ENCODE assay signal across 8 mouse cellular contexts in the genomic region with DNA sequence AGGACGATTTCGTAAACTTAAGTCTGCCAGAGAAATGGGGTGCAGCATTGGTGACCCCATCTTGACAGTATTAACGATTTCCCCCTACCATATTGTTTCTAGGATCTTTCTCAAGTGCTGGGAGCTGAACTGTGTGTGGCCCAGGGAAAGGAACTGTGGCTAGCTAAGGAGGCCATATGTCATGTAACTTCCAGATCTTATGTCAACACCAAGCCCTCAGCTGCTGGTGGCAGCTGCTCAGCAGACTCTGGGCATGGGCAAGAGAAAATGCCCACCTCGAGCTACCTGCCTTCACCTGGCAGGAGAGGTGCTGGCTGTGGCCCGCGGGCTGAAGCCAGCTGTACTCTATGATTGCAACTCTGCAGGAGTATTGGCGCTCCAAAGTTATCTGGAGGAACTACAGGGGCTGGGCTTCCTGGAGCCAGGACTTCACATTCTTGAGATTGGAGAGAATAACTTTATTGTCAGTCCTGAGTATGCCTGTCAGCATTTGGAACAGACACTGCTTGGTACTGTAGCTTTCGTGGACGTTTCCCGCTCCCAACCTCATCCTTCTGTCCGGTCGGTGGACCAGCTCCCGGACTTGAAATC. TPM values are rescaled to one million over a fixed set of nuclear protein-coding genes. Genes with fewer than 3 reads are reported as not detected.
DNase-seq lines count a peak whose midpoint lies in the region; ATAC-seq lines count a peak whose summit lies in the region.

No protein-coding gene starts in this region.

- peak overlapping the region; percentile 91 for H3K27ac ChIP-seq in heart, embryonic 15.5 days
- H3K27ac ChIP-seq in macrophage: peak overlapping the region; percentile 82; the same call in 1 of the 2 replicates

- peak overlapping the region; percentile 62 for H3K4me3 ChIP-seq in heart, embryonic 15.5 days
- H3K4me3 ChIP-seq in macrophage (ENCODE audit: inconsistent target): peak overlapping the region; percentile 82

- no peaks in the 10 kb centered on the region for H3K27me3 ChIP-seq in heart, embryonic 15.5 days

- no peak for ATAC-seq in heart, embryonic 15.5 days (replicated peaks; ENCODE audit: insufficient number of reproducible peaks, insufficient read depth, low FRiP score, low read depth)

- H3K4me1 ChIP-seq in heart, embryonic 15.5 days (replicated peaks): peaks cover 34% of the 10 kb centered on the region

- WGBS in heart, embryonic 15.5 days: 54% methylated on average over 13 of the region's 13 CpGs
- WGBS in macrophage (ENCODE audit: missing documents): 80% methylated on average over 13 of the region's 13 CpGs

- DNase-seq in heart, adult 11 months: peak; percentile 93
- no peak for DNase-seq in heart, adult 9 months (ENCODE audit: low spot score in 2 of 2)
- DNase-seq in ES-CJ7 (ENCODE audit: low read depth, low spot score): peak; percentile 17
- no peak for DNase-seq in gastrocnemius, postnatal 4 days (ENCODE audit: low spot score in 2 of 2)
- DNase-seq in adrenal gland, postnatal 14 days: no peak
- DNase-seq in kidney, adult 11 months: no peak

- peak overlapping the region; percentile 69; the same call in 1 of the 2 replicates for H3K9ac ChIP-seq in heart, embryonic 15.5 days

- no peaks in the 10 kb centered on the region for H3K79me2 ChIP-seq in macrophage (ENCODE audit: inconsistent target)

- no peaks in the 10 kb centered on the region for H3K9me3 ChIP-seq in heart, embryonic 15.5 days (replicated peaks)

- no peaks in the 10 kb centered on the region for H3K36me3 ChIP-seq in heart, embryonic 15.5 days
- H3K36me3 ChIP-seq in macrophage (ENCODE audit: inconsistent target): no peaks in the 10 kb centered on the region

- peak overlapping the region; percentile 78 for H3K4me2 ChIP-seq in heart, embryonic 15.5 days

RNA-seq across cellular contexts. Expression of a gene that starts 6.4 kb away (rescaled TPM):
- polyA plus RNA-seq in heart, embryonic 15.5 days (2015; fragmentation: Nextera tagmentation; extraction: Ambion mirVana): 10.7 and 11.9 TPM in 2 replicates
- 1 to 10 TPM in 14 of 26 experiments, under 1 TPM in 7, not detected in 5; 0.29 to 7.1 (median 1.9) TPM for total RNA-seq in macrophage (2018; cell fraction: chromatin; rRNA removed)
- total RNA-seq in macrophage (2018; cell fraction: cytosol; rRNA removed): 1 to 10 TPM in 25 of 26 experiments, under 1 TPM in 1; 0.57 to 6.1 (median 5.3) TPM
- total RNA-seq in macrophage (2018; cell fraction: nucleus; rRNA removed): 1 to 10 TPM in 24 of 26 experiments, under 1 TPM in 2; 0.75 to 7.7 (median 2.2) TPM
- 4.8 to 6.7 TPM (median 4.8 TPM) in 3 replicates for polyA plus RNA-seq in macrophage (2018)
- 1 to 10 TPM; 6.6 to 7.2 TPM for total RNA-seq in gastrocnemius, postnatal 4 days (2021)
- 2.8 and 5.4 TPM in 2 replicates for total RNA-seq in adrenal gland, postnatal 14 days (2021)

RNA-seq across cellular contexts. Expression of a gene that starts 21.3 kb away (rescaled TPM):
- polyA plus RNA-seq in heart, embryonic 15.5 days (2015; fragmentation: Nextera tagmentation; extraction: Ambion mirVana): 4.8 and 8.3 TPM in 2 replicates
- total RNA-seq in macrophage (2018; cell fraction: chromatin; rRNA removed): not detected
- under 1 TPM in 3 of 26 experiments, not detected in 23; 0.04 to 0.31 (median 0.07) TPM for total RNA-seq in macrophage (2018; cell fraction: cytosol; rRNA removed)
- not detected for total RNA-seq in macrophage (2018; cell fraction: nucleus; rRNA removed)
- polyA plus RNA-seq in macrophage (2018): not detected in 3 replicates
- total RNA-seq in gastrocnemius, postnatal 4 days (2021): 1 to 10 TPM; 6.4 to 6.9 TPM
- 1.1 and 2.9 TPM in 2 replicates for total RNA-seq in adrenal gland, postnatal 14 days (2021)

RNA-seq across cellular contexts. Expression of a gene that starts 27.3 kb away (rescaled TPM):
- polyA plus RNA-seq in heart, embryonic 15.5 days (2015; fragmentation: Nextera tagmentation; extraction: Ambion mirVana): 2.1 and 6.9 TPM in 2 replicates
- total RNA-seq in macrophage (2018; cell fraction: chromatin; rRNA removed): 100 to 1,000 TPM in 4 of 26 experiments, 10 to 100 TPM in 14, 1 to 10 TPM in 8; 1.4 to 135 (median 39.9) TPM
- total RNA-seq in macrophage (2018; cell fraction: cytosol; rRNA removed): 10 to 100 TPM in 24 of 26 experiments, 1 to 10 TPM in 2; 7.9 to 35.0 (median 23.5) TPM
- total RNA-seq in macrophage (2018; cell fraction: nucleus; rRNA removed): 10 to 100 TPM in 21 of 26 experiments, 1 to 10 TPM in 5; 6.1 to 69.8 (median 28.1) TPM
- polyA plus RNA-seq in macrophage (2018): 10.8 to 32.5 TPM (median 15.4 TPM) in 3 replicates
- 10 to 100 TPM; 77.1 to 86.9 TPM for total RNA-seq in gastrocnemius, postnatal 4 days (2021)
- 5.0 and 22.9 TPM in 2 replicates for total RNA-seq in adrenal gland, postnatal 14 days (2021)

RNA-seq across cellular contexts. Expression of a gene that starts 33.3 kb away (rescaled TPM):
- polyA plus RNA-seq in heart, embryonic 15.5 days (2015; fragmentation: Nextera tagmentation; extraction: Ambion mirVana): 4.7 and 9.0 TPM in 2 replicates
- total RNA-seq in macrophage (2018; cell fraction: chromatin; rRNA removed): 1 to 10 TPM in 3 of 26 experiments, under 1 TPM in 6, not detected in 17; 0.37 to 2.2 (median 0.75) TPM
- total RNA-seq in macrophage (2018; cell fraction: cytosol; rRNA removed): under 1 TPM in 20 of 26 experiments, not detected in 6; 0.03 to 0.92 (median 0.09) TPM
- total RNA-seq in macrophage (2018; cell fraction: nucleus; rRNA removed): 1 to 10 TPM in 2 of 26 experiments, under 1 TPM in 8, not detected in 16; 0.11 to 3.0 (median 0.21) TPM
- 0.05 TPM in 1 of 3 replicates, not detected in the others for polyA plus RNA-seq in macrophage (2018)
- total RNA-seq in gastrocnemius, postnatal 4 days (2021): 1 to 10 TPM; 2.0 to 4.5 TPM
- total RNA-seq in adrenal gland, postnatal 14 days (2021): 1.0 and 2.3 TPM in 2 replicates

RNA-seq across cellular contexts. Expression of a gene that starts 44.2 kb away (rescaled TPM):
- 3.8 and 4.9 TPM in 2 replicates for polyA plus RNA-seq in heart, embryonic 15.5 days (2015; fragmentation: Nextera tagmentation; extraction: Ambion mirVana)
- 10 to 100 TPM in 17 of 26 experiments, 1 to 10 TPM in 9; 3.2 to 35.2 (median 16.5) TPM for total RNA-seq in macrophage (2018; cell fraction: chromatin; rRNA removed)
- 1 to 10 TPM; 1.2 to 7.1 (median 3.8) TPM for total RNA-seq in macrophage (2018; cell fraction: cytosol; rRNA removed)
- total RNA-seq in macrophage (2018; cell fraction: nucleus; rRNA removed): 10 to 100 TPM in 11 of 26 experiments, 1 to 10 TPM in 15; 2.9 to 27.7 (median 6.8) TPM
- 5.6 to 8.0 TPM (median 6.4 TPM) in 3 replicates for polyA plus RNA-seq in macrophage (2018)
- total RNA-seq in gastrocnemius, postnatal 4 days (2021): 10 to 100 TPM; 16.6 to 18.1 TPM
- total RNA-seq in adrenal gland, postnatal 14 days (2021): 18.9 and 19.5 TPM in 2 replicates

Comparison
In these comparisons a context has a peak if more than half of its experiments do, and no peak if none do; other contexts are left out.
1. DNase-seq: peak in heart, adult 11 months (single experiment) and ES-CJ7 (single experiment); none in heart, adult 9 months (0 of 2), gastrocnemius, postnatal 4 days (0 of 2), adrenal gland, postnatal 14 days (single experiment) and kidney, adult 11 months (single experiment).